Mouse (Mus musculus) liver, embryonic 11.5 days (tissue): ENCODE results near the gene Gm20481. TPM values are rescaled to one million over a fixed set of nuclear protein-coding genes. Genes with fewer than 3 reads are reported as not detected.
"Not testable (repeated sequence)": the region's sequence is repeated elsewhere in the genome, so short reads cannot be mapped to it uniquely, and the experiment has no call there.

Experiments
- ATAC-seq: fragments of 200-750 bp; cut with Nextera tagmentation; replicated peaks from 2 replicates; pipeline ENCODE4 v1.8.0; 2017; ENCODE audit warnings: moderate number of reproducible peaks, mild to moderate bottlenecking, moderate TSS enrichment, moderate library complexity; ENCODE audit not compliant: low FRiP score
- DNase-seq: peaks from one replicate; pipeline ENCODE4 v3.0.0-alpha.2; 2017; ENCODE audit warnings: low spot score
- H3K27ac ChIP-seq: fragments of 300-500 bp; sonication (generic); 2 replicates; pipeline ENCODE4 v1.5.1; 2014; ENCODE audit warnings: mild to moderate bottlenecking, low read depth, low read length, control low read depth
- H3K27me3 ChIP-seq: fragments of 300-500 bp; sonication (generic); replicated peaks from 2 replicates; pipeline ENCODE4 v1.6.1; 2014; ENCODE audit warnings: low read length, mixed read lengths; ENCODE audit not compliant: control insufficient read depth, insufficient read depth
- H3K36me3 ChIP-seq: fragments of 300-500 bp; sonication (generic); 2 replicates; pipeline ENCODE4 v1.6.1; 2014; ENCODE audit warnings: mild to moderate bottlenecking, low read length, moderate library complexity, mixed read lengths; ENCODE audit not compliant: control insufficient read depth, insufficient read depth
- H3K4me1 ChIP-seq: fragments of 300-500 bp; sonication (generic); replicated peaks from 2 replicates; pipeline ENCODE4 v1.6.1; 2014; ENCODE audit warnings: low read length, mixed read lengths; ENCODE audit not compliant: control insufficient read depth, insufficient read depth
- H3K4me2 ChIP-seq: fragments of 300-500 bp; sonication (generic); 2 replicates; pipeline ENCODE4 v1.6.1; 2014; ENCODE audit warnings: mild to moderate bottlenecking, control low read depth, moderate library complexity
- H3K4me3 ChIP-seq: fragments of 300-500 bp; sonication (generic); 2 replicates; pipeline ENCODE4 v1.5.1; 2014; ENCODE audit warnings: low read depth, low read length, control low read depth
- H3K9ac ChIP-seq: fragments of 300-500 bp; sonication (generic); 2 replicates; pipeline ENCODE4 v1.6.1; 2014; ENCODE audit warnings: low read depth, low read length, control low read depth
- H3K9me3 ChIP-seq: fragments of 300-500 bp; sonication (generic); 2 replicates; pipeline ENCODE4 v1.6.1; 2016; ENCODE audit warnings: low read length, inconsistent platforms, mixed read lengths; ENCODE audit not compliant: control insufficient read depth
- WGBS: fragments of 180-500 bp; shearing (Covaris S2); extraction: QIAGEN DNeasy Blood & Tissue Kit; methylation state at CpG from one replicate; pipeline ENCODE4 v1.1.7; 2014; 5-methylcytosine and 5-hydroxymethylcytosine counted together
- polyA plus RNA-seq: library from polyadenylated mRNA; unstranded; fragments of >200 nt; fragmentation: Nextera tagmentation; extraction: Ambion mirVana; gene quantifications from 2 replicates; pipeline ENCODE4 v1.2.1, GENCODE M21; 2014

The Gm20481 gene
- polyA plus RNA-seq, 1 experiment from 2014 or later: not detected

DNA sequence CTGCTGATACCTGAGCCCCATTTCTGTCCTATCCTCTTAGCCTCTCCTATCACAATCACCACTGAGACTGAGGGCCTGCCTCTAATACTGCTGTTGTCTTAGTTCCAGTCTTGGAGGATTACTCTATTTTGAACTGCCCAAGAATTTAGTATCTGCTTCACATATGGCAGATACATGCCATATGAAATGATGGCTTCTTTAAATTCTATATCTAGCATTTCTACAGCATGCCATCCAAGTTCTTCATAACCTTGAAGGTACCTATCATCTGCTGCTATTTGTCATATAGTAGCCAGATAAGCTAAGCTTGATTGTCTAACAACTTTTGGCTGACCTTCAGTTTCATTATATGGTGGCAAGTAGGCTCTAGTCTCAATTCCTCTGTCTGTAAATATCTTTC lies 25.0 kb downstream of the Gm20481 start:
- no peaks in the 10 kb centered on the region for H3K9me3 ChIP-seq
- H3K36me3 ChIP-seq: peaks cover 27% of the 10 kb centered on the region
- H3K9ac ChIP-seq: no peak overlapping the region
- no peak for ATAC-seq
- H3K27ac ChIP-seq: no peak overlapping the region
- no peak for DNase-seq
- H3K4me1 ChIP-seq: peaks cover 28% of the 10 kb centered on the region
- no peaks in the 10 kb centered on the region for H3K27me3 ChIP-seq
- H3K4me2 ChIP-seq: no peak overlapping the region
- H3K4me3 ChIP-seq: no peak overlapping the region

DNA sequence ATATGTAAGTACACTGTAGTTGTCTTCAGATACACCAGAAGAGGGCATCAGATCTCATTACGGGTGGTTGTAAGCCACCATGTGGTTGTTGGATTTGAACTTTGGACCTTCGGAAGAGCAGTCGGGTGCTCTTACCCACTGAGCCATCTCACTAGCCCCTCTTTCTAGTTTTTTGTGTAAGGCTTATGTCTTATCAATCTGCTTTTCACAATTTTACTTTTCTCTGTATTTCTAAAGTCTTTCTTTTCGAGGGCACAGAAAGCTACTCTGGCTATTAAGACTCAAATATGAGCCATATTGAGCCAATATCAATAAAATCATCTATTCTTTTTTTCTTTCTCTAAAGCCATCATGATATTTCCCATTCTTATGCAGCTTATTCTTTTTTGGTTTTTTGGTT lies 25.5 kb downstream of the Gm20481 start:
- not testable (repeated sequence) for ATAC-seq, H3K27me3 ChIP-seq, DNase-seq, H3K4me3 ChIP-seq, H3K4me2 ChIP-seq, H3K27ac ChIP-seq, H3K9me3 ChIP-seq, H3K9ac ChIP-seq
- Histone ChIP-seq H3K36me3 (peaks cover 27% of the 10 kb centered on the region), H3K4me1 (peaks cover 28% of the 10 kb centered on the region)
- WGBS: 85% methylated on average over 4 of the region's 4 CpGs

DNA sequence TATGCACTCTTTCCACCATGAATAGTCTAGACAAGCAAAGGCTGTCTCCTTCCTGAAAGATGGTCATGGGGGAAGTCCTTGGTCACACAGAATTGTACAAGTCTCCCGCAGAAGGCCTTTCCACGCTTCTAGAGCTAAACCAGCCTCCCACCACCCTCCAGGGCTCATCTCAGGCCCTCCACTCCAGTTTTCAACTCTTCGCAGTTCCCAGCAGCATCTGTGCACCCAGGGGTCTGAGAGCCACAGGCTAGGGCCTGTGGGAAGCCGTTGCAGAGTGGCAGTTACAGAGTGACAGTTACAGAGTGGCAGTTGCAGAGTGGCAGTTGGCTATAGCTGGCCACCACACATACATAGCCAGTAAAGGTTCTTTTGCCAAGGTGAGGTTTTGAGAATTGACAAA lies 26.2 kb downstream of the Gm20481 start:
- 91% methylated on average over 4 of the region's 4 CpGs for WGBS
- not testable (repeated sequence) for ATAC-seq, H3K27me3 ChIP-seq, H3K27ac ChIP-seq, H3K9me3 ChIP-seq, H3K4me2 ChIP-seq, H3K4me3 ChIP-seq, DNase-seq, H3K9ac ChIP-seq
- H3K4me1 ChIP-seq: peaks cover 28% of the 10 kb centered on the region
- H3K36me3 ChIP-seq: peaks cover 27% of the 10 kb centered on the region

DNA sequence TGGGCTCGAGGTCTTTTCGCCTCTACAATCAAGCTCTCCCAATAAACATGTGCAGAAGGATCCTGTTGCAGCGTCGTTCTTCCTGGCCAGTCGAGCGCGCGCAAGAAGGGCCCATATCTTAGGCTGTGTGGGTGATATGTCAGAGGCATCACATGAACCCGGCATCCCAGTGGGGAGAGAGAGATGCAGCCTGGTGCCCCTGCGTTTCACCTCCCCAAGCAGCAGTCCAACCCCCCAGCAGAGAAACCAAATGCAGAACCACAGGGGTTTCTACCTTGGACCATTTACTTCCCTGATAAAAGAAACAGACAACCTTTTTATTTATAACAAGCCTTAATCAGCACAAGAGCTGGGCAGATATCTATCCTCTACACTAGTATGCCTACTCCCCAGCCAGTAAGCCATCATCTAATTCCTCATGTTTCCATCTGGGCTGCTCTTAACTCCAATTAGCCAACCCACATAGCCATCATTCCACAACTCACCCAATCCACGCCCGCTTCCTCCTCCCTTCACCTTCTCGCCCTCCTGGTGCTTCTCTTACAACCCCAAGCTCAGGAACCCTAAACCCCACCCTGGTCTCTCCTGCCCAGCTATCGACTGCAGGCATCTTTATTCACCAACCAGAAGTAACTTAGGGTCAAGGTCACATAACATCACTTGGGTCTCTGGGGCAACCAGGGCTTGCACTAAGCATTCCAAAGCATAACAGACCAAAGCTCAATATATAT lies 26.9 kb downstream of the Gm20481 start:
- H3K9ac ChIP-seq: peak overlapping the region; percentile 41; the same call in 1 of the 2 replicates
- H3K4me1 ChIP-seq: peaks cover 28% of the 10 kb centered on the region
- H3K4me2 ChIP-seq: peak overlapping the region; percentile 98
- H3K4me3 ChIP-seq: peak overlapping the region; percentile 55
- DNase-seq: no peak
- H3K9me3 ChIP-seq: no peaks in the 10 kb centered on the region
- peak overlapping the region; percentile 38; the same call in 1 of the 2 replicates for H3K27ac ChIP-seq
- ATAC-seq: no peak
- 75% methylated on average over 12 of the region's 14 CpGs for WGBS
- H3K36me3 ChIP-seq: peaks cover 24% of the 10 kb centered on the region
- H3K27me3 ChIP-seq: no peaks in the 10 kb centered on the region

DNA sequence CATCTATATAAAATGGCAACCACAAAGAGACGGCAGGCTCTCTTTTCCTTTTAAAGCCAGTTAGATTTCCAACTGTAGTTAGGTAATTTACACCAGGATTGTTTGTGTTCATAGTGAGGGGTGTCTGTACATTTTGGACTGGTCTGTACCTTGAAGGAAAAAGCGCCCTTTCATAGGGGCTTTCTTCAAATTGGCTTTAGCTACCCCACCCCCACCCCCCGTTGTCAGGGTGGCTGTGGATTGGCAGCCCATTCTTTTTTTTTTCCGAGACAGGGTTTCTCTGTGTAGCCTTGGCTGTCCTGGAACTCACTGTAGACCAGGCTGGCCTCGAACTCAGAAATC lies 27.4 kb downstream of the Gm20481 start:
- Histone ChIP-seq H3K4me1 (peaks cover 28% of the 10 kb centered on the region), H3K36me3 (peaks cover 24% of the 10 kb centered on the region), H3K27me3 (no peaks in the 10 kb centered on the region), H3K4me3 (peak overlapping the region; percentile 55), H3K27ac (peak overlapping the region; percentile 38), H3K9ac (peak overlapping the region; percentile 41; the same call in 1 of the 2 replicates), H3K4me2 (peak overlapping the region; percentile 98), H3K9me3 (no peaks in the 10 kb centered on the region)
- no peak for ATAC-seq
- WGBS: 76% methylated on average over 5 of the region's 5 CpGs
- DNase-seq: no peak

DNA sequence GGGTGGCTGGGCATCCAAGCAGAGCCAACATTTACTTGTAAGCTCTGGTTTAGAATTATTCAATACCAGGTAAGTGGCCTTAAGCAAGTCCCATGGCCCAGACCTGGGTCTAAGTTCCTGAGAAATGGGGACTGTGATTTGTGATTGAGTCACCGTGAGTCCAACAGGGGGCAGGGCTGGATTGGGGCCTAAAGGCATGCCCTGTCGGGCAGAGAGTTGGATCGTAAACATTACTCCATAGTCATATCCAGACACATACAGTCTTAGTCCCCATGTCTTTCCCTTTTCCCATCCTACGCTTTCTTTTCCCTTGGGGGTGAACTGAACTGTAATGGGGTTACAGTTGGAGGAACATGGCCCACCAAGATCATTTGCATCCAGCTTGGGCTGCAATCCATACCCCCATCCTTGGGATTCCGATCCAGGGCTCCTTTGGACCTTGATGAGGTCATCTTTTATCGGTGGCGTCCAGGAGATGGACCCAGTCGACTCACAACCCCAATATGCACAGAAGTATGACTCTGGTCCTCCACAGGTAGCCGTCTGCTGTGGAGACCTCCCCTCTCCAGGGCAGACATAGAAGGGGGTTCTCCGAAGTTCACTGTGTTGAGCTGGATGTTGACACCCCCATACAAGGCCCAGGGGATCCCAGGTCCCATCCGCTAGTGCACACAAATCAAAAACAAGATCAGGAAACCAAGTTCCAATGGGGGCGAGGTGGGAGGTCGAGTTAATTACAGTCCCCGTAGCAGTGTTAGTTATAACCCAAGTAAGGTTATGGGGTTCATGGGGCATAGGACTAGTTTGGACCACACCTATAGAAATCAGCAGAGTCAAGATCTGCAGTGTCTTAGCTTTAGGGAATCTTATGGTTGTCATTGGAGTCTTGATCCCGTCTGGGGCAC lies 29.1 kb downstream of the Gm20481 start:
- H3K27me3 ChIP-seq: no peaks in the 10 kb centered on the region
- 81% methylated on average over 15 of the region's 15 CpGs for WGBS
- ATAC-seq (no peak), DNase-seq (no peak)
- no peaks in the 10 kb centered on the region for H3K9me3 ChIP-seq
- H3K4me1 ChIP-seq: peaks cover 45% of the 10 kb centered on the region
- peak overlapping the region; percentile 55 for H3K4me3 ChIP-seq
- peak overlapping the region; percentile 79 for H3K9ac ChIP-seq
- H3K4me2 ChIP-seq: peak overlapping the region; percentile 98
- H3K36me3 ChIP-seq: peaks cover 30% of the 10 kb centered on the region
- peak overlapping the region; percentile 99 for H3K27ac ChIP-seq

DNA sequence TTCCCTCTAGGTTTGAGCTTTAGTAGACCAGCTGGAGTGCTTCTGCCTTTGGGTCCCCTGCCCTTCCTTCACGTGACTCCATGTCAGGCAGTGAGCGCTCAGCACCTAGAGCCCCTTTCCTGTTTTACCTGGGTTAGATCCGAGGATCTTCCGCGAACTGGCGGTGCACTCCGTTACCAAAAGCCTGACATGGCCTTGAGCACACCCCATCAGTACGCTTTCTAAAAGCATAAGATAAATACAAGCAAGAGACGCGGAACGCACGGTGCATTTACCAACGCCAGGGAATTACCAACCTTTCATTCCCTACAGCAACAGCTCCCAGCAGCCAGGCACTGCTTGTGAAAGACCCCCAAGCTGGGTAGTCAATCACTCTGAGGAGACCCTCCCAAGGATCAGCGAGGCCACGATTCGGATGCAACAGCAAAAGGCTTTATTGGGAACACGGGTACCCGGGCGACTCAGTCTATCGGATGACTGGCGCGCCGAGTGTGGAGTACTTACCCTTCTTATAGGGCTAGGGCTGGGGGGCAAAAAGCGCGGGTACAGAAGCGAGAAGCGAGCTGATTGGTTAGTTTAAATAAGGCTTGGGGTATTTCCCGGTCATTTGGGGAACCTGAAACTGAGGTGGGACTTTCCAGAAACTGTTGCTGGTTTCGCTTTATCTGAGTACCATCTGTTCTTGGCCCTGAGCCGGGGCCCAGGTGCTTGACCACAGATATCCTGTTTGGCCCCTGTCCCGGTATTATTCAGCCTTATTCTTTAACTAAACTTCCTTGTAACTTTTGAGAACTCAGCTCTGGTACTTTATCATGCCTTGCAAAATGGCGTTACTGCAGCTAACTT lies 30.4 kb downstream of the Gm20481 start:
- H3K9me3 ChIP-seq, H3K27me3 ChIP-seq: not testable (repeated sequence)
- WGBS: 13% methylated on average over 29 of the region's 32 CpGs
- Histone ChIP-seq H3K36me3 (peaks cover 41% of the 10 kb centered on the region), H3K4me1 (peaks cover 54% of the 10 kb centered on the region), H3K9ac (peak overlapping the region; percentile 99), H3K27ac (peak overlapping the region; percentile 99), H3K4me3 (peak overlapping the region; percentile 98), H3K4me2 (peak overlapping the region; percentile 98)
- peak; percentile 24; the same call in 1 of the 2 replicates for ATAC-seq
- peak; percentile 69 for DNase-seq

DNA sequence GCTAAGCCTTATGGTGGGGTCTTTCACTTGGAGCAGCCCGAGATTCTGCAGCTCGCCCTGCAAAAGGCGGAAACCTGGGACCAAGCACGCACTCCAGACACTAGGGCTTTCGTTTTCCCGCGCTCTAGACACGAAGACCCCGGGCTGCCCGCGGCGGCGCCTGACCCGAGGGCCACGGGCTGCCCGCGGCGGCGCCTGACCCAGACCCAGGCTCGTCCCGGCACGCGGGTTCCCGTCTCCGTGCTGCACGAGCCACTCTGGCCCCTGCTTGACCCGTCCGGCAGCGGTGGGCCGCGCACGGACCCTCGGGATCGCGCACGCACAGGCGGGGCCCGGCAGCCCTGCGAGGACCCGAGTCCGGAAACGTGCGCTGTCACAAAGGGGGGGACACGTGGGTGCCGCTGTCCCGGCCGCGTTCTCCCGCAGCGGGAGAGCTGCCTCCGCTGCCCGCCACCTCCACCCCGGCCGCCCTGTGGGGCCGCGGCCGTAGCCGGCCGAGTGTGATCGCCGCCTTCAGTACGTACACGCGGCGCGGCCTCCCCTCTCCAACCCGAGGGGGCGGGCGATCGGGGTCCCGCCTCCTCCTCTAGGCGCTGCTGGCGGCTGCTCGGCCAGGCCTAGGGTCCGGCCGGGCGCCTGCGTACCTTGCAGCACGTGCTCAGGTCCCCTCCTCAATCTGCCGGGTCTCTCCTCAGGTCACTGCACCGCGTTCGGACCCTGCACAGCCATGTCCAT lies 31.2 kb downstream of the Gm20481 start, which contains the start of gene Vars:
Gene Vars, plus strand, starts transcription at position 271 of the 735 bp plus-strand sequence.
- H3K27me3 ChIP-seq: no peaks in the 10 kb centered on the region
- peak within 1 kb of the TSS; percentile 98 for H3K4me2 ChIP-seq
- H3K36me3 ChIP-seq: peaks cover 48% of the 10 kb centered on the region
- no peaks in the 10 kb centered on the region for H3K9me3 ChIP-seq
- ATAC-seq (peak; percentile 84), DNase-seq (peak; percentile 97)
- peaks cover 54% of the 10 kb centered on the region for H3K4me1 ChIP-seq
- WGBS: under 1% methylated on average over 79 of the region's 83 CpGs
- peak within 1 kb of the TSS; percentile 99 for H3K27ac ChIP-seq
- H3K9ac ChIP-seq: peak within 1 kb of the TSS; percentile 99
- peak within 1 kb of the TSS; percentile 98 for H3K4me3 ChIP-seq
